Mouse (Mus musculus): ENCODE measurements at regions not wholly inside any gene's neighbourhood (a gene's known extent, or its start where the extent isn't known, plus 50 kb on each side); places are given as distances from the start of the nearest gene placed in this dataset.

GRCm38 (mm10) chr16:87295727-87296126 is 58.3 kb upstream of the N6amt1 start:
- no peak for DNase-seq (ENCODE audit: low read depth, low spot score)

DNA sequence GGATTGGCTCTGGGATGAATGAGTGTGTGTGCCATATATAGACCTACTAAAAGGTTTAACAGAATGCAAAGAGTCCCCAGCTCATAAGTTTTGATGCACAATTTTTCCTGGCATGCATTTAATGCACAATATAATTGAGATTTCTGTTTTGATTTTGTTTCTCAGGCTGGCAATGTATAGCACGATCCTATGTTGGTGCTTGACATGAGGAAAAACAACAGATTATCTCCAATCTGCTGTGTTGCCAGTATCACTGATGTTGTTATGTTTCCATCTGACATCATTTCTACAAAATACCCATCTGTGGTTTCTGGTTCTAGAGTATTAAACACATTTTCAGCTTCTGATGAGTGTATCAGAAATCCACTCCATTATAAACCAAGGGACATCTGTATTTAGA is 61.2 kb upstream of the N6amt1 start:
- no peak for DNase-seq (ENCODE audit: low read depth, low spot score)

GRCm38 (mm10) chr16:87291716-87292115 is 62.3 kb upstream of the N6amt1 start:
- no peak for DNase-seq (ENCODE audit: low read depth, low spot score)

DNA sequence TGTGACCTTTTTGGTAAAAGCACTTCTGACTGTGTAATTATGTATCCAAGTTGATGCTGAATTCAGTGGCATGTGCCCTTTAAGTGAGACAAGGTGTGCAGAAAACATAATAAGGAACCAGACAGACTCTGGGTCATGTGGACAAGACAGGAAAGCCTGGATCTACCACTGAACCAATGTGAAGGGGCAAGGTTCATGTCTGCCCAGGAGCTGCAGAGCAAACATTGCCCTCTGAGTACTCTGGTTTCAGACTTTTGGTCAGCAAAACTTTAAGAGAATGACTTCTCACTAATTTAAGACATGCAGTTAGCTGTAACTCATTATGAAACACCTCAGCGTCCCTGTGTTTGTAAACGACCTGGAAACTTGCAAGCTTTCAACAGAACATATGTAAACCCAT is 68.3 kb upstream of the N6amt1 start:
- DNase-seq (ENCODE audit: low read depth, low spot score) = no peak

- no peak for DNase-seq (ENCODE audit: low read depth, low spot score)
These were observed 69.0 kb upstream of the N6amt1 start for GRCm38 (mm10) chr16:87284835-87285510.

DNA sequence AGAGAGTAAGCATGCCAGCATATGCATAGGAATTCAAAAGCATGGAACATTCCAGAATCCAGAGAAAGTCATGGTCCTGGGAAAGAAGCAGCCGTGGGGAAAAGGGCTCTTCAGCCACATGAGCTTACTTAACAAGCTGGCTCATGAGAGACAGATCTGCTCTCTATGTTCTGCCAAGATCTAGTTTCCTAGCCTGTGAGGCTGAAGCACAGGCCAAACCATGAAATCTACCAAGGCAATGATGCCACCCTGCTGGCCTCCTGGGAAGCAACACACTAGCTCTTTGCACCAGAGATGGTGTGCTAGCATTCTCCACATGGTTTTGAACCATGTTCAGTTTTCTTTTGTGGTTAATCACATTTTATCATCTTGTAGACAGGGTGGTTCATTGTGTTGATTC is 75.5 kb upstream of the N6amt1 start:
- DNase-seq (ENCODE audit: low read depth, low spot score) = no peak

GRCm38 (mm10) chr16:87272363-87272762 is 81.6 kb upstream of the N6amt1 start:
- no peak for DNase-seq (ENCODE audit: low read depth, low spot score)

DNA sequence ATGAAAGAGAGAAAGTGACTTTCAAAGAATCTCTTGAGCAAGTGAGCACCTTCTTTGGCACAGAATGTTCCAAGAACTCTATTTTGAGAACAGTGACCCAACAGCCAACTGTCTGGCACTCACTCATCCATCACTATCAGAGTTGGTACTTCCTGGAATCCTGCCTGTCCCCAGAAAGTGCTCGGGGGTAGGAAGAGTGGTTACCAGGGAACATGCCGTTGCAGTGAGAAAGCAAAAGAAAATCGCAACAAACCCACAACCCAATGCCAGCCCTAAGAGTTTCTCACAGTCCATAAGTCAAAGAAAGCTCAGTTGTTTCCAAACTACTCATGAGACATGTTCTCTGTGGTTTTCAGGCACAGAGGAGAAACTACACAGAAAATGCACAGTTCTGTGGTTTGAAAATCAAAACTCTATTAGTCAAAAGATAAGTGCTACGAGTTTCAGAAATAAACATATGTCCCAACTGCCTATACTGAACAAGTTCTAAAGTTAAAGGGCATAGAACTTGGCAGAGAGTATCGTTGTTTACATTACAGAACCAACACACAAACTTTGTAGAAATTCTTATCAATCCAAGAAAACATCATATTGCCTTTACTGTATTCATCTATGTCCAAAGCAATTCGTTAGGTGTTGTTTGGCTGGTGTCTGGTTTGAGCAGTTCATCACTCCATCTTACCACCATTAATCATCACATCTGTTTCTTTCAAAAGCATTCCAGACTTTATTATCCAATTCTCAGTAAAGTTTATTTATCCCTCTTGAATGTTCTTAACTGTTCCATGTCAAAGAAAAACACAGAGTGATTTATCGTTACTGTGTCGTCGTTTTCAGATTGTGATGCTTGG is 85.8 kb upstream of the N6amt1 start:
- DNase-seq (ENCODE audit: low read depth, low spot score) = no peak

DNA sequence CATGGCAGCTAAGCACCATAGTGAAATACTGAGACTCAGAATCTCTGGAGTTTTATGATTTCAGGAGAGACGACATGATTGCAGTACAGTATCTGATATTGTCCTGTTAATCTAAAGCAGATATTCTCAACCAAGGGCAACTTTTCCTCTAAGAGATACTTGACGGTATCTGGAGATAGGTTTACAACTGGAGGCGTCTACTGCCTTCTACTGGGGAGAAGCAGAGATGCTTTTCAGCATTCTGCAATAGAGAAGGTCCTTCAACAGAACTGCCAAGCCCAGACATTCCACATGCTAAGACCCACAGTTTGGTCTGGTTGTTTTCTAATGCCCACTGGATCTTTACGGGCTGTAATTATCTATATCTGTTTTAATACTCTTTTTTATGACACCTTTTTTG is 86.5 kb upstream of the N6amt1 start:
- DNase-seq (ENCODE audit: low read depth, low spot score) = no peak

GRCm38 (mm10) chr16:87263571-87263970 is 90.4 kb upstream of the N6amt1 start:
- no peak for DNase-seq (ENCODE audit: low read depth, low spot score)

- DNase-seq (ENCODE audit: low read depth, low spot score) = no peak
These were observed 90.9 kb upstream of the N6amt1 start for GRCm38 (mm10) chr16:87263041-87263440.

- no peak for DNase-seq (ENCODE audit: low read depth, low spot score)
These were observed 91.5 kb upstream of the N6amt1 start for GRCm38 (mm10) chr16:87262497-87262896.

GRCm38 (mm10) chr16:87261527-87261926 is 92.5 kb upstream of the N6amt1 start:
- DNase-seq (ENCODE audit: low read depth, low spot score) = no peak

DNA sequence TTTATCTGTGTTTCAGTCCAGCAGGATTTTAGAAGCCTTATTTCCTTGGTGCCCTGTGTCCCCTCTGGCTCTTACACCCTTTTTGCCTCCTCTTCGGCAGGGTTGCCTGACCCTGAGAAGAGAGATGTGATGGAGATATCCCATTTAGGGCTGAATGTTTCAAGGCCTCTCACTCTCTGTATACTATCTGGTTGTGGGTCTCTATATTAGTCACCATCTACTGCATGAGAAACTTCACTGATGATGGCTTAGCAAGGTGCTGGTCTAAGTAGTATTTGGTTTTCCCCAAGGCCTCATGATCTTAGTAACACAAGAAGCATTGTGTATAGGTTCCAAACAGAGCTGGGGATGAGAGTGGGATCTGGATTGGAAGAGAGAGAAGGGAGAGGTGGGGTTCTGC is 99.2 kb upstream of the N6amt1 start:
- no peak for DNase-seq (ENCODE audit: low read depth, low spot score)

DNA sequence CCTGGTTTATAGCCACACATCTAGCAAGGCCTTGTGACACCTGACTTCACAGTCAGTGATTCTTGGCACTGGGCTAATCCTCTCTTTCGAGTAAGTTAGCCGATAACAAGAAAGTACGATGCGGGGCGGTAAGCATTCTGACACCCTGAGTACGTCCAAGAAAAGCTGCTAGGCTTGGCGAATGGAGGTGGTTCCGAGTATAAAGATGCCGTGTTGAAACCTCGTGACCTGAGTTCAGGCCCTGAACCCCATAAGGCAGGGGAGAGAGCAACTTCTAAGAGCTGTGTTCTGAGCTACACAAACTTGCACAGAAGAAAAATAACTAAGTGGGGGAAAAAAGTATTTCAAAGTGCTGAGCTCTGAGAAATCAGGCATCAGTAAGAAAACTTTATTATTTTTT is 103.5 kb upstream of the N6amt1 start:
- no peak for DNase-seq (ENCODE audit: low read depth, low spot score)

DNA sequence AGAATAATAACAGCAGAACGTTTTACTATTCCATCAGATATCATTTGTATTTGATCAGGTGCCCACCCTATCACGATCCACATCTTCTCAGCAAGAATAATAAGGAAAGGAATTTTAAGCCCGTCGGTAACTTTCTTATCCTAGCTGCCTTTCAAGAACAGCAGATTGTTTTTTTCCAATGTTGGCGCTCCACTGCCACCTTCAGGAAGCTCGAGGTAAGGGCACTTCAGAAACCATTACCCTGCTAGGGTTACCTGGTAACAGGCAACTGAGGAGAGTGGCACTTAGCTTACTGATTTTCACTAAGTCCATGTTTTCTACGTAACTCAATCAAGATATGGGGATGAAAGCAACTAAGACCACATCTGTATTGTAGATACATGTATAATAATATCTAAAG is 104.1 kb upstream of the N6amt1 start:
- peak; percentile 58 for DNase-seq (ENCODE audit: low read depth, low spot score)

DNA sequence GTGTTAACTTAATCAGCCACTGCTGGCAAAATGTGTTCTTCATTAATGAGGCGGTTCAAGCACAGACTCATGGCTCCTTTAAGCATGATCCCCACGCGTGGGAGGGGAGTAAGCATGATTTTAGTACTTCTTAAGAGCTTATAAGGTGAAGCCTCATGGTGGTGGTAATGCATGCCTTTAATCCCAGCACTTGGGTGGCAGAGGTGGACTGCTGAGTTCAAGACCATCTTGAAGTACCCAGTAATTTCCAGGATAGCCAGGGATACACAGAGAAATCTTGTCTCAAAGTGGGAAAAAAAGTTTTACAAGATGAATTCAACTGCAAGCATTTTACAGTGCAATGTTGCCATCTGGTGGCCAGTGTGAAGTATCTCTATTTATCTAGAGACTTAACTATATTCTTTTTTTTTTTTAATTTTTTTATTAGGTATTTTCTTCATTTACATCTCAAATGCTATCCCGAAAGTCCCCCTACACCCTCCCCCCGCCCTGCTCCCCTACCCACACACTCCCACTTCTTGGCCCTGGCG is 105.4 kb upstream of the N6amt1 start:
- DNase-seq (ENCODE audit: low read depth, low spot score) = peak; percentile 64

DNA sequence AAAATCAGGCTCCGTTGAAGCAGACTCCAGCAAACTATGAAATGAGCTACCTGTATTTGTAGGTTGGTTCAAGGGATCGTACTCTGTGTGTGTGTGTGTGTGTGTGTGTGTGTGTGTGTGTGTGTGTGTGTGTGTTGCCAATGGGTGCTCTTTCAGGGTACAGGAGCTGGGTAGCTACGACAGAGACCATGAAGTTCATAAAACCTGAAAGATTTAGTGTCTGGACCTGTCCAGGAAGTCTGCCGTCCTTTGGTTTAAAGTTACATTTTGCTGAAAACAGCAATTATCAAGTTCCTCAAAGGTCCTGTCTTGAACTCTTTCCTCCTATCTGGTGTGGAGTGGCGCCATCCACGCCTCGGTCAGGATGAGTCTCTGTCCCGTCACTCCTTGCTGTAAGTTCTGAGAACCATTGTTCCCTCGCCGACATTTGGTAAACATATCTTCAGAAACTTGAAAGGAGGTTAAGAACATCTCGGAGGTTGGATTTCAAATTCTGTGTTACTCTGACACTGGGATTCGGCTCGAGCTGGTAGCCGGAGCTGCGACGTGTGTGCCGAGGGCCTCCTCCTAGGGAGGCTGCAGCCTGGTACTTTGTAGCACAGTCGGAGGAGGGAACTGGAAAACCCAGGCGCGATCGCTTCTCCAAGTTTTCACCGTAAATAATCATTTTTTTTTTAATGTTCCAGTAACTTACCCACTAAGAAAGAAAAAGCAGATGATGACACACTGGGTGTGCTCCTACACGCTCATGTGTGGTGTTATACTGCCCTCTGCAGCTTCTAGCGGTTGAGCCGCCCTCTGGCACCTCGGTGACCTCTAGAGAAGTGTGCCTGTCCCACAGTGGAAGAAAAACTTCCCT is 107.8 kb upstream of the N6amt1 start:
- DNase-seq (ENCODE audit: low read depth, low spot score) = peak; percentile 56

DNA sequence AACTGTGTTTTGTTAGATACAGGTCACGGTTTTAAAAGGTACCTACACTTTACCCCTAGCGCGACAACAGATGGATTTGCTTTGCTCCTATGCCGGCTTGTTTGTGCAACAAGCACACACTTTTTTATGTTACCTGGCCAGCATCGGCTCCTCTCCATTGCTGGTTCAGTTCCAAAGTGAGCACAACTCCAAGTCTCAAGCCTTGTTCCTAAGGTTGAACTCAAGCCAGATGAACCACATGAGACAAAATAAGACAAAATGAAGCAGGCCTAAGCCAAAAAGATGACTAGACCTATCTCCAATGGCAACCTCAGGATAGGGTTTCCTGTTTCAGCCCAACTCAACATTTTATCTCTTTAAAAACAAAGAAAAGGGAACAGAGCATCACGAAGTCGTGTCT is 108.5 kb upstream of the N6amt1 start:
- DNase-seq (ENCODE audit: low read depth, low spot score) = no peak

GRCm38 (mm10) chr16:87242027-87242426 is 112.0 kb upstream of the N6amt1 start:
- no peak for DNase-seq (ENCODE audit: low read depth, low spot score)

DNA sequence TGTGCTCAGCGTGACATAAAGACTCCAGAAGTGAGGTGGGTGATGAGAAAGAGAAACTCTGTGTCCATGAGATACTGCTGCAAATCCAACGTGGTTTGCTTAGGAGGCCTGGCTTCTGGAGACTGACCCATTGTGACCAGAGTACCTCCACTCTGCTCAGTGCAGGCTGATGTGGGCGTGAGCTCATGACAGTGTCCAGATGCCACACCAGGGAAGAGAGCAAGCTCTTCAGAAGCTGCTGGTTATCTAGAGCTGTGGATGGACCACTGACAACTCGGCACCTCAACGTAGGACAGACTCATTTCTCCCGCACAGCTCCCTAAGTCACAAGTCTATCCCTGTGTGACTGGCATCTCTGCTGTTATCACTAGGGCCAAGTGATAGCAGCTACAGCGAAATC is 114.9 kb upstream of the N6amt1 start:
- DNase-seq (ENCODE audit: low read depth, low spot score) = no peak

DNA sequence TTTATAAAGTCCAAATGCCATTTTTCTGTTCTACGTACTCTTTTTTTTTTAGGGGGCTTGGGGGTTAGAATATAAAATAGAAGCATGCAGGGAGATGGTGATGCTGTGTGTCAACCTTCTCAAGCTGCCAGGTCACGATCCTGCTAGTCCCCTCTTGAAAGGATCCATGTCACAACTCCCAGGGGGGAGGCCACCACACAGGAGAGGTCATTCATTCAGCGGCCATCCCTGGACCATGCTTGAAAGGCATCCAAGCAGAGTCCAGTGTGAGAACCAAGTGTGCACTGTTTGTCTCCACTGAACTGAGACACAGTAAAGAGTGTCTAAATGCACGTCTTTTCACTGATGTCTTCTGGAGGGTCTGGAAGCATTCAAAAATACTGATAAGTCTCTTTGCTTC is 119.8 kb upstream of the N6amt1 start:
- no peak for DNase-seq (ENCODE audit: low read depth, low spot score)

Data from ES-CJ7 (cell line).